Mouse (Mus musculus): ENCODE data around the gene Foxg1.

DNA sequence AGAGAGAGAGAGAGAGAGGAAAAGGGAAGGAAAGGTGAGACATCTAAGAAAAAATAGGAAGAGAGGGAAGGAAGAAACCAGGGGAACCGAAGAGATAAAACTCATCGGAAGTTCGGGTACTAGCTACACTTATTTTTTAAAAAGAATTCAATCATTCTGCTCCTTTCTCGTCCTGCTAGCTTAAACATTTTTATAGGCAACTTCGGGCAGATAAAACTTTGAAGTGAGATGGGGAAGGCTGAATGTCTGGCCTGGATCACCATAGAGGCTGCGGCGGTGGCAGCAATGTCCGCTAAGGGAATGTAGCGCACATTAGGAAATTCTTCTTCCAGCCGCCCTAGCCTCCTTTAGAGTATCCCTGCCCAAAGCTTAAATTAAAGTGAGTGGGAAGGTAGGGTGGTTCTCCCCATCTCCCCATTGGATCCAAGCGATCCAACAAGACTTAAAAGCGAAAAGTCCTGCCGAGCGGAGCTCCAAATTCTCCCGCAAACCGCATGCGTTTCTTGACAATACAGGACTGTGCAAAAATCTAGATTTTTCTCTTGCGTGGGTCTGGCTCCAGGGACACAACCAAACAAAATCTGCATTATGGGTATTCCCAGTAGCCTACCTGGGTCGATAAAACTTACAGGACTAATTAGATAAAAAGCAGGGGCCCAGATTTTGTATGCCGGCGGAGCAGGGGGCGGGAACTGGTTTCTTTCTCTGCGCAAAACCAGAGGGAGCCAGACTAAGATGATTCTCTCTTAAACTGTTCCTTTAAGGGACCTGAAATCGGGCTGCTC lies 8.4 kb upstream of the Foxg1 start:
- TF ChIP-seq CTCF (IDR thresholded peaks at IDR 0.05): no peak
- TF ChIP-seq EP300 (IDR thresholded peaks at IDR 0.05): no peak

Data from lung, postnatal 0 days (tissue).